Mouse (Mus musculus): ENCODE measurements around the gene Ccna2. TPM values are rescaled to one million over a fixed set of nuclear protein-coding genes. Genes with fewer than 3 reads are reported as not detected.

Gene Ccna2
- total RNA-seq, 2 experiments from 2014 or later: 2.2 TPM

DNA sequence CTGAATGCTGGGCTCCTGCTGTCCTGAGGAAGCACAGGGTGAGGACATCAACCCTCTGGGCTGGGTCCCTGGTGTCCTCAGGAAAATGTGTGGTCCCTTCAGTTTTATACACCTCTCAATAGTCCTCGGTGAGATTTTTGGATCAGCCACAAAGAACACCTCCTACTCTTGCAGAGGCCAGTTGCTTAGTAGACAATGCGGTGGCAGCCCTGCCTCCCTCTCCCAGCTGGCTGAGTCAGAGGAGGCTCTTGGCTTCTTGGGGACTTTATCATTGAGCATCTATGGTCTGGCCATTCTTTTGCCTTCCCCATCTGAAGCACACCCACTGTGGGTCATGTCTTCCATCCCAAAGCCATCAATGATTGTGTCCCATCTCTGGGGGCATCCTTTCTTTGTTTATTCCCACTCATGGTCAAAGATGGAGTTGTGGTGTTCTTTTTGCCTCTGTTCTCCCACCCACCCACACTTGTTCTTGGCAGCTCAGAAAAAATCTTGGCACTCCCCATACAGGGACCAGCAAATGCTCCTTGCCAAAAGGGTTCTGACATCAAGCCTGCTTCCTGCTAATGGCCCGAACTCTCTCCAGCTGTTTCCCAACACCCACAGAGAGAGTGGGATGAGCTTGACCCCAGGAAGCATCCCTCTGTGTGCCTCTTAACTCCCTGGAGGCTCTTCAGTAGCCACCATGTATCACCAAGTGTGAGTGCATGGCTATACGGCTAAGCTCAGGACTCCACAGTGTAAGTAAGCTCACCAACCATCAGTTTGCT lies 34.1 kb downstream of the Ccna2 start:
- DNase-seq (ENCODE audit: low spot score in 2 of 2): no peak
- intact Hi-C loops (cut with DNase I): no loop called here

DNA sequence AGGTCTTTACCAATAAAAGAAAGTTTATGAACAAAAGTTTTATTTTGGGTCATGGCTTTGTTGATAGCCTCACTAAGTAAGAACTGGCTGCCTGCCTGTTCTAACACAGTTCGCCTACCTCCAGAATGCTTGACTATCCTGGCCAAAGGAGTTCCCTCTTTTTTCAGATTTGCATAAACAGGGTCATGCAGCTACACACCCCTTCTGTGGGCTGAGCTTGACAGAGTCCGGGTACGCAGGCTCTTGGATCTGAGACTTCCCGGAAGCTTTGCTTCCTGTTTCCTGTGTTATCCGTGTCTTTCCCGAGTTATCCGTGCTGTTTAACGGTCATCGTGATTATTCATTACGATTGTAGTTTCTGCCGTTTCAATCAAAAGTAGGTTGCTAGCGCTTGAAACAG lies 35.9 kb downstream of the Ccna2 start:
- intact Hi-C loops (cut with DNase I): no loop called here
- DNase-seq (ENCODE audit: low spot score in 2 of 2): no peak

DNA sequence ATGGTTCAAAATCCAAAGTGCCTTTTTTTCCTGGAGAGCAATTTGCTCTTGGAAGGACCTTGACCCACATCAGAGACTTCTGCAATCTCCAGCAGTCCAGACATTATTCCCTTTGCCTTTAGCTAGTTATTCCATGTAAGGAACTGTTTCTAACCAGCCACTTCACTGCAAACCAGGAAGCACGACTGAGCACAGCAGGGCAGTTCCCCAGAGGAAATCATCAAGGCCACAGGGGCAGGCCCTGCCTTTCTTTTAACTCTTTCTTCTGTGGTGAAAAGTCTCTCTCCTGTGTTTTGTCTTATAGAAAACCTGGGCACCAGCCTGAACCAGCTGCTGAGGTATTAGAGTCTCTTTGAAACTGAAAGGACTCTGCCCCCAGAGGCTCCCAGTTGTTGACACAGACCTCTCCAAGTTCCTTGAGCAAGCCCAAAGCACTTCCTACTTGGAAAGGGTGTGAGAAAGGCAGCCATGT lies 38.7 kb downstream of the Ccna2 start:
- no peak for DNase-seq (ENCODE audit: low spot score in 2 of 2)
- intact Hi-C loops (cut with DNase I): no loop called here

DNA sequence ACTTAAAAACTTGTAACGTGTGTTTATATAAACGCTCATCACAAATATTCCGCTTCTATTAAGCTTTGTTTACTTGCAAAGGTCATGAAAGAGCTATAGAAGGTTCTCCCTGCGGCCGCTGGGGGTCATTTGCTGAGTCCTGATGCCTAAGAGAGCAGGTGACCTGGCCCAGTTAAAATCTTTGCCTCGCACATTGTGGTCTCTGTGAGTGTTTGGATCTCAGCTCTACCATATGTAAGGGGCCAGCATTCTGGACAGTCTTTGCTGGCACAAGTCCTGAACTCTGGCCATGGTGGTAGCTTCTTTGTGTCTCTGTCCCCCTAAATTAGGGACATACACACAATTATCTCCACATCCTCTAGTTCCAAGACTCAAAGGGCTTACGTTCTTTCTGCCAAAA lies 39.2 kb downstream of the Ccna2 start:
- intact Hi-C loops (cut with DNase I): no loop called here
- DNase-seq (ENCODE audit: low spot score in 2 of 2): no peak

DNA sequence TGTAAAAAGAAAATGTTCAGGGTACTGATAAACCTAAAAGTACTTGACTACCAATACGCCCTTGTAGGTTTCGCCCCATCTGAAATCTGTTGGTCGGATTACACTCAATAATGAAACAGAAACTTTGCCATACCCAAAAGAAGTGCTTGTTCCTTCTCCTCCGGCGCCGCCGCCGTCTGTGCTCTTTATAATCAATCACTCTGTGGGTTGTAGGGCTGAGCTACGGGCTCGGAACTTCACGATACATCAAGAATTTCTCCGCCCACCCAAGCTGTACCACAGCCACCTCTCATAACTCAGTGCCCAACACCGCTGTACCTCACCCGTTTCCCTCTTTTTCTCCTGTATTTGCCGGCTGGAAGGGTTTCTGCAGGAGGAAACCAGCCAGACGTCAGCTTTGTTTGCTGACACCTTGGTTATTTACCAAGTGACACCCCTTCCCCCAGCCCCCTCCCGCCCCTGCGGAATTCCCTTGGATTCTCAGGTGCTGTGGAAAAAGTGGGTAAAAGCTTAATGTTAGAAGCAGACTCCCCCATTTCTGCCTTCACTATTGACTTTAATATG lies 39.9 kb downstream of the Ccna2 start:
- DNase-seq (ENCODE audit: low spot score in 2 of 2): no peak
- intact Hi-C loops (cut with DNase I): no loop called here

DNA sequence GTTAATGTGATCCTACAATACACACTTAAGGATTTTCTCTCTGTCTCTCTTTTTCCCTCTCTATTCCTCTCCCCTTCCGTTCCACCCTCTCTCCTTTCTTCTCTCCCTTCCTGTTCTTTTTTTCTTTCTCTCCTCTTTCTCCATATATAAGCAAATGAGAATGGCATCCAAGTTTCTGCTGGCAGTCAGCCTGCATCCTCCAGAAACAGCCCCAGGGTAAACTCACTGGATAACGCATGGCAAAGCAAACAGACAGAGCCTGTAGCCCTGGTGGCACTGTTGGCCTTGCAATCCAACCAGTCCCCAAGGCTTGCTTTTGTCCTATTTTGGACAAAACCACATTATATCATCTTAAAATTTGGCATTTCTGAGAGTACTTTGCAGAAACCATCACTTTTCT lies 40.7 kb downstream of the Ccna2 start:
- DNase-seq (ENCODE audit: low spot score in 2 of 2): peak in 1 of 2 experiments; percentile 49
- intact Hi-C loops (cut with DNase I): no loop called here

DNA sequence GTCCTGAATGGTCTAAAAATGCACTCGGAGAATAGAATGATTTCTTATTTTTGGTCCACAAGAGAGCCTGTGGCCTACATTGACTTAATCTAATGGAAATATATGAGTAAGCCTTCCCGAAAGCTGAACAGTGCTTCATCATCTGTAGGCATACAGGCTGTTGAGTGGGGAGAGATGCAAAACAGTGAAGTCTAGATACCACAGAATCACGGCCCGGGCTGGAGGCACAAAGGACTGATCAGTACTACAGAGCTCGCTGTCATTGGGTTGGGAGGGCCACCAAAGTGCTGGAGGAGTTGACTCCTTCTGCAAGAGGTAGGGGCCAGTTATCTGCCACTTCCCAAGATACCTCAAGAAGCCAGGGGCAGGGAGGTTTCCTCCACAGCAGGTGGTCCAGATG lies 41.2 kb downstream of the Ccna2 start:
- no peak for DNase-seq (ENCODE audit: low spot score in 2 of 2)
- intact Hi-C loops (cut with DNase I): no loop called here

DNA sequence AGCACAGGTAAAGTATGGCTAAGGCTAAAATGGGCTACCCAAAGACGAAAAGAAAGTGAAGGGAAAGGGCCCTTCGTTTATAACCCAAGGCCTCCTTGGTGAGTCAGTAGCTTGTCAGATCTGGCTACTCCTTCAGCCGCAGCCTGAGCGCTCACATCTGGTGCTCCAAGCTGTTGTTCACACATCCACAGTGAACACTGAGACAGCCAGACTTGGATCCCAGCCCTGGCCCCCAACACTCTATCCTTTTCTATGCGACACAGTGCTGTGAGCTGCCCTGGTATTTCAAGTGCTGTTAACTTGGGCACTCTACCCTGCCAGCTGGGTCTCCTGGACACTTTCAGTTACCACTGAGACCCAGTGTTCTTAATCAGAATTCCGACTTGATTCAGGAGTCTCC lies 41.6 kb downstream of the Ccna2 start:
- peak; percentile 75 to 86 for DNase-seq (ENCODE audit: low spot score in 2 of 2)
- intact Hi-C loops (cut with DNase I): no loop called here

DNA sequence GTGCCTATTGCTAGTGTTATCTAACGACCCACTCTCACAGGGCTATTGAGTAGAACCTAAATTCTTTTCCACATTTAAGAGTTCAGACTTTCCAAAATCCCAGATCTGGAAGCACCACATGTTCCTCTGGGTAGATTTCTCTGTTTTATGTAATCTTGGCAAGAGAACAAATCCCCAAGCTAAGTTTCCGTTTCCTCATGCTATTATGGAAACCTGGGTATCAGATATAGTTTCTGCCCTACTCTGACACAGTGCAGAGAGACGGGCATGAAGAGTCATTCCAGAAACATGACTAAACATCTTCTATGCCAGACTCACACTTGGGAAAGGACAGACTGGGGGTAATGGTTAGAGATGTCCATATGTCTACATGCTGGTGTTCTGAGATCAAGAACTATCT lies 47.5 kb downstream of the Ccna2 start:
- intact Hi-C loops (cut with DNase I): no loop called here
- peak in 1 of 2 experiments; percentile 34 for DNase-seq (ENCODE audit: low spot score in 2 of 2)

DNA sequence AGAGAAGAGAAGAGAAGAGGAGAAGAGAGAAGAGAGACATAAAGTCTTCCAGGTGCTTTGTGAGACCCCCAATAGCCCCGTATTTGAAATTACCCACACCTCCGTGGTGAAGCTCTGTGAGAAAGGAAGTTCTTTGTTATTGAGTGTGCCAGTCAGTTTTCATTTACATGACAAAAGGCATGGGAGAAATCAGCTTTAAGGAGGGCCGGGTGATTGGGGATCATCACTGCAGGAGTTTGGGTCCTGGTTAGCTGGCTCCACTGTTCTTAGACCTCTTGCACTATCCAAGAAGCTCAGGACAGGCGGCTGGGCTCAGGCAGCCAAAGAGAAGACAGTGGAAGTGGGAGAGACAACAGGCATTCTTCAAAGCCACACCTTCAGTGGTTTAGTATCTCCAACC lies 49.8 kb downstream of the Ccna2 start:
- intact Hi-C loops (cut with DNase I): no loop called here

DNA sequence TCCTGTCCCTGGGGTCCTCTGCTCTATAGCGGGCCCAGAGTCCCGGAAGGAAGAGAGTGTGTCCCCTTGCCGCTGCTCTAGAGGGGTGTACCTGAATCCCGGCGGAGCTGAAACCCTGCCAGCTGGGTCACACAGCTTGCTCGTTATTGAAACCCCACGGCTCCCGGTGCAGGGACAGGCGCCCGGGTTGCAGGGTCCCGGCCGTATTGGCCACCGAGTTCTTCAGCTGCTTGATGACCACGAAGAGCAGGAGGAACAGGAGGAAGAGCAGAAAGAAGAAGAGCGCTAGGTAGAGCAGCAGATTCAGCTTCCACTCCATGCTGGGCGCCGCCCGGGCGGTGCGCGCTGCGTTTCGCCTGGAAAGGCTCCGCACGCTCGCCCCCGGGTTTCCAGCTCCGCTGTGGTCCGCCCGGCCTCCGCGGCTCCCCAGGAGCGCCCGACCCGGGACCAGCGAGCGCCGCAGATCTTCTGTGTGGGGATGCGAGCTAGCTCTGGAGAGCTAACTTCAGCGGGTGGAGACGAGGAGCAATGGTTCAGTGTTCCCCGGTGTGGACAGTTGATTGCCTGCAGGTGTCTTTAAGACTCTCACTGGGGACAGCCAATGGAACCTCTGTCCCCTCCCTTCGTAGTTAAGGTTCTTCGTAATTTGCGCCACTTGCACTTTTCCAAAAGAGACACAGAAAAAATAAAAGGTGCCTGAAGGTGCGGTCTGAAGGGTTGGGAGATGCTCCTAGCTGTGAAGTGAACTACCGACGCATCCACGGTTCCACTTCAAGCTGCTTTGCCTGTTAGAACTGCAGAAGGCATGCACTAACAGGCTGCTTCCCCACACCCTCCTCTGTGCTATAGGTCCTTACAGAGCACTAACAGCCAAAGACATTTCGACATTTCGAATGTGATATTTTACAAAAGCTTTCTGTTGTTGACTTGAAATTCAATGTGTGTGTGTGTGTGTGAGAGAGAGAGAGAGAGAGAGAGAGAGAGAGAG lies 50.6 kb downstream of the Ccna2 start, which contains the start of gene Gm11549:
Gm11549 (minus strand) TSS at position 741 of the 988 bp plus-strand sequence.
- peak; percentile 31 to 54 for DNase-seq (ENCODE audit: low spot score in 2 of 2)
- intact Hi-C loops (cut with DNase I): no loop called here

More for the DNA sequence above, 49.8 kb downstream of the Ccna2 start:
- no peak for DNase-seq (ENCODE audit: low spot score in 2 of 2)

DNA sequence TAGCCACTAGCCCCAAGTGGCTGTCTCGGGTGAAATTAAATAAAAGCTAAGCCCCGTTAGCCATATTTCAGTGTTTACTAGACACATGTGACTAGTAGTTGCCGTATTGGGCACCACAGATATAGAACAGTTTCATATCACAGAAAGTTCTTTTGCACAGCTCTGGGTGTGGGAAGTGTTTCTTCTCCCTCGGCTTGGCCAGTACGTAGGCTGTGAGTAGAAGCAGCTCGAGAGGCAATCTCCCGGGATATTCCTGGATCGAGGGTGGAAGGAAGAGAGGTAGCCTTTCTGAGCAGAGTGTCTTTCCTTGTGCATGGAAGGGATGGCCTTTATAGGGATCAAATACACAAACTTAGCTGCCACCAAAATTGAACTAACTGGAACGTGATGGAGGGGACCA lies 55.8 kb downstream of the Ccna2 start:
- intact Hi-C loops (cut with DNase I): no loop called here
- peak; percentile 66 to 77 for DNase-seq (ENCODE audit: low spot score in 2 of 2)

Other genes with a start within 250 kb of the Ccna2 start
- gene Anxa5, start 96.3 kb downstream of the Ccna2 start, total RNA-seq (2021): 10 to 100 TPM; 47.2 to 48.7 TPM
- under 1 TPM in 1 of 2 experiments, not detected in 1; 0.40 TPM for gene 1810062G17Rik, start 96.2 kb downstream of the Ccna2 start, total RNA-seq (2021)
- gene Gm11549, start 50.3 kb downstream of the Ccna2 start, total RNA-seq (2021): 10 to 100 TPM; 25.2 to 35.5 TPM
- 10 to 100 TPM; 40.6 to 45.7 TPM for gene Exosc9, start 19.5 kb downstream of the Ccna2 start, total RNA-seq (2021)
- gene Bbs7, start 41.3 kb upstream of the Ccna2 start, total RNA-seq (2021): 10 to 100 TPM; 12.9 to 13.9 TPM
- 10 to 100 TPM; 22.4 to 31.3 TPM for gene Trpc3, start 118.0 kb upstream of the Ccna2 start, total RNA-seq (2021)